Mouse (Mus musculus) heart, postnatal 0 days (tissue): ENCODE measurements around the gene Dcpp3. TPM values are rescaled to one million over a fixed set of nuclear protein-coding genes. Genes with fewer than 3 reads are reported as not detected.
"Not testable (repeated sequence)": the region's sequence is repeated elsewhere in the genome, so short reads cannot be mapped to it uniquely, and the experiment has no call there.

Experiments
- ATAC-seq: fragments of 200-750 bp; cut with Nextera tagmentation; 2 replicates; pipeline ENCODE4 v1.8.0; 2017; ENCODE audit warnings: low read depth, moderate number of reproducible peaks, moderate library complexity; ENCODE audit not compliant: insufficient read depth
- DNase-seq: peaks from one replicate; pipeline ENCODE4 v3.0.0-alpha.2; 2016; ENCODE audit warnings: low spot score
- H3K27ac ChIP-seq: fragments of 300-500 bp; sonication (generic); 2 replicates; pipeline ENCODE4 v1.5.1; 2014; ENCODE audit warnings: low read depth, mild to moderate bottlenecking
- H3K27me3 ChIP-seq: fragments of 300-500 bp; sonication (generic); 2 replicates; pipeline ENCODE4 v1.6.1; 2014; ENCODE audit warnings: low read length, mixed read lengths; ENCODE audit not compliant: control insufficient read depth, insufficient read depth
- H3K36me3 ChIP-seq: fragments of 300-500 bp; sonication (generic); replicated peaks from 2 replicates; pipeline ENCODE4 v1.6.1; 2014; ENCODE audit warnings: low read length, mixed read lengths; ENCODE audit not compliant: control insufficient read depth, insufficient read depth
- H3K4me1 ChIP-seq: fragments of 300-500 bp; sonication (generic); 2 replicates; pipeline ENCODE4 v1.6.1; 2014; ENCODE audit warnings: antibody characterized with exemption; ENCODE audit not compliant: control insufficient read depth, insufficient read depth
- H3K4me2 ChIP-seq: fragments of 300-500 bp; sonication (generic); 2 replicates; pipeline ENCODE4 v1.6.1; 2014; ENCODE audit warnings: low read depth, mild to moderate bottlenecking, low read length, moderate library complexity
- H3K4me3 ChIP-seq: fragments of 300-500 bp; sonication (generic); 2 replicates; pipeline ENCODE4 v1.5.1; 2014; ENCODE audit warnings: low read depth, low read length
- H3K9ac ChIP-seq: fragments of 300-500 bp; sonication (generic); replicated peaks from 2 replicates; pipeline ENCODE4 v1.6.1; 2014; ENCODE audit warnings: low read depth, low read length, mixed read lengths
- H3K9me3 ChIP-seq: fragments of 300-500 bp; sonication (generic); replicated peaks from 2 replicates; pipeline ENCODE4 v1.6.1; 2016; ENCODE audit warnings: low read length; ENCODE audit not compliant: control insufficient read depth
- CTCF ChIP-seq: IDR thresholded peaks from 2 replicates; pipeline ENCODE4 v1.5.1; 2016; ENCODE audit warnings: antibody characterized with exemption, control low read depth, low read depth
- EP300 ChIP-seq: IDR thresholded peaks from 2 replicates; pipeline ENCODE4 v1.6.1; 2016; ENCODE audit warnings: antibody characterized with exemption, low read depth
- WGBS: fragments of 180-500 bp; shearing (Covaris S2); extraction: QIAGEN DNeasy Blood & Tissue Kit; methylation state at CpG from one replicate; pipeline ENCODE4 v1.1.7; 2014; 5-methylcytosine and 5-hydroxymethylcytosine counted together
- polyA plus RNA-seq: library from polyadenylated mRNA; unstranded; fragments of >200 nt; fragmentation: Nextera tagmentation; extraction: Ambion mirVana; gene quantifications from 2 replicates; pipeline ENCODE4 v1.2.1, GENCODE M21; 2015
- total RNA-seq: library from RNA; depleted of rRNA; stranded (reverse); fragments of >200 nt; gene quantifications from 2 replicates; pipeline ENCODE4 v1.2.3, GENCODE M21; 2014; ENCODE audit warnings: low replicate concordance

Gene Dcpp3
- total and polyA plus RNA-seq, 2 experiments from 2014 or later: not detected

DNA sequence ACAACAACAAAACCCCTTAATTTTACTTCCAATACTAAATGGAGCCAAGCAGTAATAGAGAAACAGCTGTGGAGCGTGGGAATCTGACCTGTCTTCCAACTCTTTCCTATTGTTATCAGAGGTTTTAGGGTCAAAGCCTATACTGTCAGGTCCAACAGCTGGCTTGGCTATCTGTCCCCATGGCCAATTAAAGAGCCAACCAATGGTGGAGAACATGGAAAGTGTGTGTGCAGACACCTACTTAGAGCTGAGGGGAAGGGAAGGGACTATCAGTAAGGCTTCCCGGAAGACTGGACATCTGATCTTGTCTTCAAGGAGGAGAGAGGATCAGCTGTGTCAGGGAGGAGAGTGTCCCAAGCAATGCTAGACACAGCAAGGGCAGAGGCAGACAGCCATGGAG, 31.8 kb downstream of the Dcpp3 start:
- WGBS: 55% methylated on average over 2 of the region's 2 CpGs

DNA sequence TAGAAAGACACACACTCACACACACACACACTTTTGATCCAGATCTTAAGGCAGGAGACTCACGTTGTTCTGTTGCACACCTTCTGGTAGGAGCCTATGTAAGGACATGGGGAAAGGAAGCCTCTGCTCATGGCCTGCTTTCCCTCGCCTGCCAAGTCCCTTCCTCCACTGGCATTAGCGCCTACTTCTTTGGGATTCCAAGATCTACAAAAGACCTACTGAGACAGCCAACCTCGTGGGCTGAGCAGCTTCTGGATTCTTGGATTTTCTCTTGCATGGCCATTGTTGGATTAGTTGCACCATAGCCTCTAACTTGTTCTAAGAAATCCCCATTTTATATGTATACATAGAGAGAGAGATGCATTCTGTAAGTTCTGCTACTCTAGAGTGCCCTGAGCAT, 33.6 kb downstream of the Dcpp3 start:
- not testable (repeated sequence) for H3K9me3 ChIP-seq, ATAC-seq, H3K9ac ChIP-seq, H3K4me1 ChIP-seq, DNase-seq, H3K27me3 ChIP-seq, H3K4me3 ChIP-seq, H3K36me3 ChIP-seq, H3K4me2 ChIP-seq, H3K27ac ChIP-seq
- 74% methylated on average over 4 of the region's 4 CpGs for WGBS

More for the DNA sequence above, 31.8 kb downstream of the Dcpp3 start:
- no peak overlapping the region for H3K27ac ChIP-seq
- no peak for DNase-seq
- H3K4me2 ChIP-seq: no peak overlapping the region
- H3K4me3 ChIP-seq: no peak overlapping the region
- H3K4me1 ChIP-seq: no peaks in the 10 kb centered on the region
- no peak for ATAC-seq
- no peaks in the 10 kb centered on the region for H3K27me3 ChIP-seq
- TF ChIP-seq EP300 (no peak), CTCF (no peak)
- no peaks in the 10 kb centered on the region for H3K9me3 ChIP-seq
- no peak overlapping the region for H3K9ac ChIP-seq
- H3K36me3 ChIP-seq: no peaks in the 10 kb centered on the region

DNA sequence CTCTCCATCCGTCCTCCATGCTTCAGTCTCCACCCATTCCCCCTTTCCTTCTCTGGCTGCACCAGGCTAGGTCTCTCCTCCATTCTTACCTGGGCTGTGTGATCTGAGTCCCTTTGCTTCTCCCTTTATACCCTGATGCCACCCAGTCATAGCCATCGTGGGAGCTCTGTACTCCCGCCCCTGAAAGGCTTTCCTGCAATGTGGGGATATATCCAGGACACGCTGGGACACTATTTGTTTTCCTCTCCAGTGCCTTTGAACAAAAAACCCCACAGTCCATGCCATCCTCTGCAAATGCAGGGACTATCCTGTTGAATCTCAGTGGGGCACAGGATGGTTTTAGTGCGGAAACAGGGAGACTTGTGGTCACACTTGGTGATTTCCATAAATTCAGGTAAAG, 37.9 kb downstream of the Dcpp3 start, which contains the start of gene Sbpl:
TSS of gene Sbpl (minus strand) at position 101 of the 400 bp plus-strand sequence.
- ATAC-seq: no peak
- H3K4me3 ChIP-seq: no peak within 1 kb of the TSS
- H3K27ac ChIP-seq: no peak within 1 kb of the TSS
- no peak within 1 kb of the TSS for H3K9ac ChIP-seq
- DNase-seq: no peak
- H3K9me3 ChIP-seq: no peaks in the 10 kb centered on the region
- H3K4me1 ChIP-seq: no peaks in the 10 kb centered on the region
- no peaks in the 10 kb centered on the region for H3K27me3 ChIP-seq
- no peak for TF ChIP-seq EP300
- TF ChIP-seq CTCF: no peak
- H3K4me2 ChIP-seq: no peak within 1 kb of the TSS
- H3K36me3 ChIP-seq: no peaks in the 10 kb centered on the region
- 79% methylated on average over 5 of the region's 5 CpGs for WGBS

DNA sequence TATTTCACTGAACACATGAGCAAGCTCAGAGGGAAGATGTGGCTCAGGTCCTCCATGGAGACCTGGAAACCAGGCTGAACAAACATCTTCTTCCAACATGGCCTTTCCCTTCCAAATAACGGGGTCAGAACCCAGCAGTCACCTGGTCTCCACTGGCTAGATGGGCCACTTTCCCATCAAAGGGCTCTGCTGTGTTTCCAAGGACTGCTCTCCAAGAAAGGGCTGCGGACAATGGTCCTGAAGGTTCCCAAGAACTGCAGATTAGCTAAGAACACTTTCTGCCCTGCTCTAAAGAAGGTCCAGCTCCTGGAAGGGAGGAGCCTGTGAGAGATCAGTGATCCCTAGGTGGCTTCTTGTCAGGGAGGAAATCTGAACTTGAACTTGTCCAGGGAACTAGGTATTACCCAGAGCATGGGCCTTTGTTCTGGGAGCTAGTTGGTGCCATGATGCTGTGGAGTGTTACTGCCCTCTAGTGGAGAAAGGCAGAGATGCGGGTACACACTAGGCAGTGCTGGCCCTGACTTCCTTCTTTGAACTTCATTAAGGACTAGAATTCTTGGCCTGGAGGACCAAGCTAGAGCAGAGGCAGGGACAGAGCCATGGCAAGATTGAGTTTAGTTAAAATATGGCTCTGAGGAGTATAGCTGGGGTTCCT, 43.0 kb downstream of the Dcpp3 start:
- Histone ChIP-seq H3K9ac (no peak overlapping the region), H3K27me3 (no peaks in the 10 kb centered on the region), H3K4me1 (no peaks in the 10 kb centered on the region), H3K27ac (no peak overlapping the region), H3K4me2 (no peak overlapping the region), H3K4me3 (no peak overlapping the region), H3K9me3 (no peaks in the 10 kb centered on the region), H3K36me3 (no peaks in the 10 kb centered on the region)
- DNase-seq: peak; percentile 81
- TF ChIP-seq EP300: no peak
- peak; percentile 99 for TF ChIP-seq CTCF
- ATAC-seq: peak; percentile 83
- 36% methylated on average over 3 of the region's 3 CpGs for WGBS

DNA sequence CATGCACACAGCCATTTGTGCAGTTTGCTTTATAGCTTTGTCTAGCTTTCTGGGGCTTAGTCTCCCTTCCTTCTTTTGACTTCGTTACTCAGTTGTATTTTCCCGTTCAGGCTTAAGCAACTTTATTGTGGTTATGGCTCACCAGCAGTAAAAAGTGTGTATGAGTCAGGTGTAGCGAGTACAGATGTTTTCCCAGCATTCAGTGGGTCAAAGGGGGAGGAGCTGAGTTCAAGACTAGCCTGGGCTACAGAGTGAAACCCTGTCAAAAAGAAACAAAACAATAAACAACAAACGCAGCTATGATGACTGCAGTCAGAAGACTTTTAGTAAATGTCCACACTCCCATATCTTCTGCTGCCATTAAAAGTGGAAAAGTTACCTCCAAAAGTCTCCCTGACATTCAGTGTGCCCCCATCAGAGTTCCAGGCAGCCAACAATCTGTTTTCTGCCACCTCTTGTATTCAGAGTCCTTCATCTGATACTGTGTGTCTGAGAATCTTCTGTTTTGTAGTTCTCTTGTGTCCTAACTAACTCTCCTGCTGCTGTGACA, 44.4 kb downstream of the Dcpp3 start:
- Histone ChIP-seq H3K4me1 (no peaks in the 10 kb centered on the region), H3K27me3 (no peaks in the 10 kb centered on the region), H3K4me3 (no peak overlapping the region), H3K4me2 (no peak overlapping the region), H3K36me3 (no peaks in the 10 kb centered on the region), H3K9me3 (no peaks in the 10 kb centered on the region), H3K27ac (no peak overlapping the region), H3K9ac (no peak overlapping the region)
- 69% methylated on average over 4 of the region's 4 CpGs for WGBS
- TF ChIP-seq EP300 (no peak), CTCF (no peak)
- no peak for DNase-seq
- ATAC-seq: no peak

DNA sequence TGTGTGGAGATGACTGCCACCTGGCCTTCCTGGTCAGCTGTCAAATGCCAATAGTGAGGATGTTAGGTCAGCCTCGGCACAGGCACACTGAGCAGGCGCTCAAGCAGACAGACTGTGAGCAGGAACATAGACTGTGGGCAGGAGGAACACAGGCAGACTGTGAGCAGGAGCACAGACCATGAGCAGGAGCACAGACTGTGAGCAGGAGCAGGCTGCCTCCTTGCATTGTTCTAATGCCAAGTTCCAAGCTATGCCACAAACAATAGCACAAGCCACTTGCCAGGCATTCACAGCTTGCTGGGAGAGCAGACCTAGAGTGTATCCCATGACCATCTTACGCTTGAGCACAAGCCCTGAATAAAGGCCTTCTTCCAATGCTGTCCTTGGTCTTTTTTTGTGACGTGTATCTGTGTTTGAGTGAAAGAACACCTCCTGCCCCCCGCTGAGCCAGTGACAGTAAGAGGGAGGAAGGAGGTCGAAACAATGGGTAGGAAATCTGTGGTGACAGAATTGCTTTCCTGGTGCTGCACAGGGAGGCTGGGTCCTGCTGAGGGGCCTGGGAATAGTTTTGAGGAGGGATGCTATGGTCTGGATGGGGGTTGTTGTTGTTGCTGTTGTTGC, 48.7 kb downstream of the Dcpp3 start:
- no peaks in the 10 kb centered on the region for H3K9me3 ChIP-seq
- no peaks in the 10 kb centered on the region for H3K4me1 ChIP-seq
- no peaks in the 10 kb centered on the region for H3K27me3 ChIP-seq
- no peak overlapping the region for H3K9ac ChIP-seq
- DNase-seq: no peak
- ATAC-seq: no peak
- H3K4me3 ChIP-seq: no peak overlapping the region
- TF ChIP-seq EP300: no peak
- no peak for TF ChIP-seq CTCF
- no peak overlapping the region for H3K27ac ChIP-seq
- WGBS: 39% methylated on average over 6 of the region's 6 CpGs
- no peaks in the 10 kb centered on the region for H3K36me3 ChIP-seq
- H3K4me2 ChIP-seq: no peak overlapping the region
